8 mouse cellular contexts compared by ENCODE assay signal in the genomic region with DNA sequence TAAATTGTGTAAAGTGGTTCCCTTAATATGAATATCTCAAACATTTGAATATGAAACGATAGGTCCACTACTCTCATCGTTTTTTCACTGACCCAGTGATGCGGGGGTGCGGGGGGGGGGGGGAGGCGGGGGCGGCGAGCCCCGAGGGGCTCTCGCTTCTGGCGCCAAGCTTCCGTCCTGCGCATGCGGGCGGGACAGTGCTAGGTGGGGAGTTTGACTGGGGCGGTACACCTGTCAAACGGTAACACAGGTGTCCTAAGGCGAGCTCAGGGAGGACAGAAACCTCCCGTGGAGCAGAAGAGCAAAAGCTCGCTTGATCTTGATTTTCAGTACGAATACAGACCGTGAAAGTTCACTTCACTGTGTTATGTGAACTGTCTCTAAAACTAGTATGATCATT. TPM values are rescaled to one million over a fixed set of nuclear protein-coding genes. Genes with fewer than 3 reads are reported as not detected.
A peak's percentile ranks its signal among the peaks of the same experiment; 100 is the strongest.
DNase-seq lines count a peak whose midpoint lies in the region; ATAC-seq and TF ChIP-seq lines count a peak whose summit lies in the region.

No protein-coding gene starts in this region.

- no peaks in the 10 kb centered on the region for H3K79me2 ChIP-seq in myocyte (ENCODE audit: control insufficient read depth, insufficient read depth)

- no peak overlapping the region for H3ac ChIP-seq in myocyte (ENCODE audit: control insufficient read depth, insufficient read length)

- no peak overlapping the region for H3K9ac ChIP-seq in forebrain, embryonic 11.5 days (ENCODE audit: low read length)

- peaks cover 41% of the 10 kb centered on the region for H3K27me3 ChIP-seq in forebrain, embryonic 11.5 days (ENCODE audit: control insufficient read depth, insufficient read depth, low read length)
- no peaks in the 10 kb centered on the region for H3K27me3 ChIP-seq in myocyte (ENCODE audit: control insufficient read depth, insufficient read depth, insufficient read length)

- no peak overlapping the region for H3K4me3 ChIP-seq in forebrain, embryonic 11.5 days (ENCODE audit: low read depth, low read length)
- no peak overlapping the region for H3K4me3 ChIP-seq in myocyte

- peaks cover 29% of the 10 kb centered on the region for H3K4me1 ChIP-seq in forebrain, embryonic 11.5 days (replicated peaks; ENCODE audit: control insufficient read depth, insufficient read depth, low read length)

- peak; percentile 90 for ATAC-seq in cerebellum, adult (ENCODE audit: insufficient number of reproducible peaks, low FRiP score, low TSS enrichment)
- peak; percentile 96 for ATAC-seq in forebrain, embryonic 11.5 days (replicated peaks; ENCODE audit: low FRiP score)

- no peaks in the 10 kb centered on the region for H3K36me3 ChIP-seq in forebrain, embryonic 11.5 days (ENCODE audit: control insufficient read depth, insufficient read depth, low read length)
- H3K36me3 ChIP-seq in myocyte (ENCODE audit: control insufficient read depth, insufficient read depth): no peaks in the 10 kb centered on the region

- no peak overlapping the region for H3K27ac ChIP-seq in forebrain, embryonic 11.5 days (ENCODE audit: low read depth, low read length)

- no peaks in the 10 kb centered on the region for H3K9me3 ChIP-seq in forebrain, embryonic 11.5 days (ENCODE audit: control insufficient read depth, low read length)

- no peak overlapping the region for H3K4me2 ChIP-seq in forebrain, embryonic 11.5 days (ENCODE audit: low read depth, low read length, severe bottlenecking)
- peak overlapping the region; percentile 18 for H3K4me2 ChIP-seq in myocyte (ENCODE audit: low read depth)

- no peak for DNase-seq in cerebellum, adult 8-10 months
- peak; percentile 92 for DNase-seq in testis, postnatal 10 days (ENCODE audit: low spot score)
- no peak for DNase-seq in testis, postnatal 14 days (ENCODE audit: low spot score)
- DNase-seq in forebrain, embryonic 11.5 days (ENCODE audit: low spot score): peak; percentile 95
- DNase-seq in kidney, postnatal 4 days: peak; percentile 41 to 62
- DNase-seq in urinary bladder, postnatal 36 days (ENCODE audit: low spot score in 2 of 2): no peak

- WGBS in forebrain, embryonic 11.5 days: 15% methylated on average over 21 of the region's 21 CpGs

- TF ChIP-seq POLR2A in myocyte (IDR thresholded peaks at IDR 0.05; ENCODE audit: insufficient read length, low read depth): no peak

TF ChIP-seq in myocyte, 11 proteins besides CTCF, POLR2A, EP300 and RAD21:
- TF ChIP-seq REST (IDR thresholded peaks at IDR 0.05; ENCODE audit: insufficient read depth, insufficient read length): no peak
- TF ChIP-seq MYOD1 (IDR thresholded peaks at IDR 0.05; ENCODE audit: control insufficient read depth in 1 of 3, insufficient read length in 2 of 3, low read depth in 2 of 3): no peak
- no peak for TF ChIP-seq E2F4 (IDR thresholded peaks at IDR 0.05; ENCODE audit: insufficient read depth)
TF ChIP-seq in myocyte: peak in this region for 0.

RNA-seq across cellular contexts. Expression of a gene that starts 31.3 kb away (rescaled TPM):
- 31.4 and 32.2 TPM in 2 replicates for polyA plus RNA-seq in forebrain, embryonic 11.5 days (2014; fragmentation: Nextera tagmentation; extraction: Ambion mirVana)
- polyA plus RNA-seq in myocyte (2012; fragmentation: generic; extraction: Trizol): 13.4 TPM

Comparison
In these comparisons a context has a peak if more than half of its experiments do, and no peak if none do; other contexts are left out.
1. DNase-seq: peak in testis, postnatal 10 days (single experiment), forebrain, embryonic 11.5 days (single experiment) and kidney, postnatal 4 days (2 of 2); none in cerebellum, adult 8-10 months (single experiment), testis, postnatal 14 days (single experiment) and urinary bladder, postnatal 36 days (0 of 2).